ENCODE assay signal across 17 mouse cellular contexts in the genomic region with DNA sequence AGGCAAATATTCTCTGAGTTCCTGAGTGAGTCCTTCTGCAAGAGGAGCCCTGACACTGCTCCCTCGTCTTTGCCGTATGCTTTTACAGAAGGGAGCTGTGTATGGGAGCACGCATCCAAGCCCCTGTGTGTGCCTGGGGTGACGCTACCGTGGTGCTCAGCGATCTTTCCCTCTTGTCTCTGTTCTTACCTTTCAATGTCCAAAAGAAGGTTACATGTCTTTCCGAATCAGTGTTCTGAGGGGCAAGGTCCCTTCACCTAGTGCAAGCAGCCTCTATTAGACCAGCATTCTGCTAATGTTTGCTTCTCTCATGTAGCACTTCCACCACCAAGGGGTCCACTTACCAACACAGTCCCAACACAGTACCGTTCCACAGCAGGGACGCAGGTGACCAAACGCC.
DNase-seq lines count a peak whose midpoint lies in the region; ATAC-seq and TF ChIP-seq lines count a peak whose summit lies in the region.
"Had no signal": no experiment of that assay in that cellular context is flagged by ENCODE, and none has a peak within 500 bp of the region (broad histone marks: within the 10 kb centered on the region; RNA-seq: fewer than 3 reads in every experiment).

No protein-coding gene starts in this region.

- H3K27me3 ChIP-seq in hindbrain, embryonic 10.5 days (ENCODE audit: insufficient read depth, poor library complexity, severe bottlenecking): no peaks in the 10 kb centered on the region
- no peaks in the 10 kb centered on the region for H3K27me3 ChIP-seq in hindbrain, embryonic 11.5 days (ENCODE audit: control insufficient read depth, insufficient read depth, low read length)
- H3K27me3 ChIP-seq: limb, embryonic 12.5 days; liver, embryonic 13.5 days; midbrain, embryonic 15.5 days had no signal

- no peaks in the 10 kb centered on the region for H3K36me3 ChIP-seq in hindbrain, embryonic 10.5 days
- H3K36me3 ChIP-seq in hindbrain, embryonic 11.5 days (ENCODE audit: control insufficient read depth, insufficient read depth, low read length): no peaks in the 10 kb centered on the region
- H3K36me3 ChIP-seq: limb, embryonic 12.5 days; liver, embryonic 13.5 days; midbrain, embryonic 15.5 days had no signal

- H3K27ac ChIP-seq in hindbrain, embryonic 10.5 days: 0 out of 2 replicates have a peak overlapping the region, but pooled peaks have one; percentile 13
- no peak overlapping the region for H3K27ac ChIP-seq in hindbrain, embryonic 11.5 days (ENCODE audit: low read depth, low read length)
- H3K27ac ChIP-seq: limb, embryonic 12.5 days; liver, embryonic 13.5 days; midbrain, embryonic 15.5 days had no signal

- no peak overlapping the region for H3K9ac ChIP-seq in hindbrain, embryonic 11.5 days (ENCODE audit: low read depth, low read length)
- H3K9ac ChIP-seq: limb, embryonic 12.5 days; liver, embryonic 13.5 days; midbrain, embryonic 15.5 days had no signal

- TF ChIP-seq CTCF in lung, adult 2 months (IDR thresholded peaks at IDR 0.05; ENCODE audit: insufficient read depth, low read length): no peak

- peaks cover 17% of the 10 kb centered on the region for H3K4me1 ChIP-seq in hindbrain, embryonic 10.5 days (replicated peaks)
- H3K4me1 ChIP-seq in hindbrain, embryonic 11.5 days (replicated peaks; ENCODE audit: control insufficient read depth, insufficient read depth, low read length): no peaks in the 10 kb centered on the region; the same call in 1 of the 2 replicates
- H3K4me1 ChIP-seq in lung, adult 2 months (ENCODE audit: control insufficient read depth, insufficient read depth, low read length): no peaks in the 10 kb centered on the region
- H3K4me1 ChIP-seq: liver, embryonic 13.5 days had no signal

- H3K4me3 ChIP-seq in hindbrain, embryonic 10.5 days: no peak overlapping the region
- H3K4me3 ChIP-seq in hindbrain, embryonic 11.5 days (ENCODE audit: low read depth, low read length): no peak overlapping the region
- no peak overlapping the region for H3K4me3 ChIP-seq in lung, adult 2 months (replicated peaks; ENCODE audit: extremely low read depth, low read depth, low read length)
- H3K4me3 ChIP-seq: limb, embryonic 12.5 days; liver, embryonic 13.5 days; midbrain, embryonic 15.5 days had no signal

- 87% methylated on average over 10 of the region's 10 CpGs for WGBS in hindbrain, embryonic 10.5 days
- 87% methylated on average over 10 of the region's 10 CpGs for WGBS in hindbrain, embryonic 11.5 days
- WGBS in lung, adult 2 months: 92% methylated on average over 10 of the region's 10 CpGs

- H3K4me2 ChIP-seq in hindbrain, embryonic 11.5 days (replicated peaks; ENCODE audit: low read depth, low read length): no peak overlapping the region
- H3K4me2 ChIP-seq: limb, embryonic 12.5 days; liver, embryonic 13.5 days; midbrain, embryonic 15.5 days had no signal

- ATAC-seq in hindbrain, embryonic 11.5 days (ENCODE audit: low FRiP score): no peak
- ATAC-seq: midbrain, embryonic 15.5 days had no signal

- TF ChIP-seq POLR2A in lung, adult 2 months (IDR thresholded peaks at IDR 0.05; ENCODE audit: borderline replicate concordance, extremely low read depth, low read depth, low read length): no peak

- no peaks in the 10 kb centered on the region for H3K9me3 ChIP-seq in hindbrain, embryonic 10.5 days
- H3K9me3 ChIP-seq in hindbrain, embryonic 11.5 days (ENCODE audit: control insufficient read depth, low read length): no peaks in the 10 kb centered on the region
- H3K9me3 ChIP-seq: limb, embryonic 12.5 days; liver, embryonic 13.5 days; midbrain, embryonic 15.5 days had no signal

- DNase-seq in hindbrain, embryonic 10.5 days (ENCODE audit: low spot score): no peak
- no peak for DNase-seq in hindbrain, embryonic 11.5 days (ENCODE audit: low spot score)
- DNase-seq in right cerebral cortex, postnatal 25 days: peak; percentile 43
- no peak for DNase-seq in right cerebral cortex, adult 18-20 months
- DNase-seq in cerebellum, postnatal 36 days: peak; percentile 53 to 73
- no peak for DNase-seq in adrenal gland, adult (ENCODE audit: inconsistent age in 2 of 2, low spot score in 1 of 2)
- no peak for DNase-seq in lung, adult 2 months
- DNase-seq in testis, postnatal 14 days (ENCODE audit: low spot score): no peak
- DNase-seq: adrenal gland, postnatal 14 days; B cell, adult 2 months; gastrocnemius, postnatal 14 days; kidney, postnatal 4 days; liver, embryonic 13.5 days; retina, postnatal 1 day; thymus, adult 18-20 months had no signal

Comparison
In these comparisons a context has a peak if more than half of its experiments do, and no peak if none do; other contexts are left out.
1. DNase-seq: peak in right cerebral cortex, postnatal 25 days (single experiment) and cerebellum, postnatal 36 days (2 of 2); none in hindbrain, embryonic 10.5 days (single experiment), hindbrain, embryonic 11.5 days (single experiment), right cerebral cortex, adult 18-20 months (single experiment), adrenal gland, adult (0 of 2), lung, adult 2 months (single experiment) and testis, postnatal 14 days (single experiment).